Mouse (Mus musculus) ES-E14 (cell line): ENCODE measurements around the gene Scd4.

ENCODE experiments used
- HCFC1 ChIP-seq: IDR thresholded peaks from 2 replicates; pipeline ENCODE4 v1.6.1; 2012; ENCODE audit warnings: low read length, inconsistent platforms, borderline replicate concordance; ENCODE audit not compliant: insufficient read depth
- ZNF384 ChIP-seq: IDR thresholded peaks from 2 replicates; pipeline ENCODE4 v1.6.1; 2012; ENCODE audit warnings: low read depth, low read length, inconsistent platforms

GRCm38 (mm10) chr19:44376511-44376951 lies 43.6 kb downstream of the Scd4 start:
- peak; percentile 79 for TF ChIP-seq ZNF384
- TF ChIP-seq HCFC1: no peak
